Mouse (Mus musculus) CH12.LX (cell line): ENCODE data around the gene Clcn2. TPM values are rescaled to one million over a fixed set of nuclear protein-coding genes. Genes with fewer than 3 reads are reported as not detected.

ENCODE experiments used
- DNase-seq: peaks from one replicate; pipeline ENCODE4 v3.0.0-alpha.2; 2013; ENCODE audit errors: extremely low read depth
- H3K27ac ChIP-seq: 2 replicates; pipeline ENCODE4 v1.5.1; 2012; ENCODE audit warnings: low read depth, mild to moderate bottlenecking, control low read depth, moderate library complexity; ENCODE audit not compliant: insufficient read depth
- H3K27me3 ChIP-seq: replicated peaks from 2 replicates; pipeline ENCODE3; 2012; ENCODE audit warnings: inconsistent platforms
- H3K36me3 ChIP-seq, 2 experiments: replicated peaks in 1 of 2; 2 replicates each; pipeline versions ENCODE3 to v1.6.1; 2012; ENCODE audit warnings: inconsistent platforms in 1 of 2, low read length in 1 of 2, mild to moderate bottlenecking in 1 of 2, mixed read lengths in 1 of 2, moderate library complexity in 1 of 2; ENCODE audit not compliant: control insufficient read depth in 1 of 2, insufficient read depth in 1 of 2
- H3K4me1 ChIP-seq, 2 experiments: 2 replicates each; pipeline ENCODE4 v1.6.1; 2012; ENCODE audit warnings: inconsistent platforms in 1 of 2, moderate library complexity in 1 of 2; ENCODE audit not compliant: insufficient read depth in 2 of 2, control insufficient read depth in 1 of 2
- H3K4me2 ChIP-seq: 2 replicates; pipeline ENCODE4 v1.6.1; 2012; ENCODE audit warnings: low read depth, mild to moderate bottlenecking, control low read depth; ENCODE audit not compliant: poor library complexity, insufficient read depth, severe bottlenecking
- H3K4me3 ChIP-seq, 3 experiments: fragments of 150-350 bp in 1 of 3; sonication (generic) in 1 of 3; replicated peaks in 1 of 3; 2 replicates each; pipeline versions ENCODE3 to v1.5.1; 2011 to 2012; ENCODE audit warnings: low read depth in 2 of 3, low read length in 2 of 3, mild to moderate bottlenecking in 2 of 3, moderate library complexity in 2 of 3, control low read depth in 1 of 3, improper control_type of control experiment in 1 of 3, inconsistent platforms in 1 of 3, mixed read lengths in 1 of 3; ENCODE audit not compliant: poor library complexity in 1 of 3
- H3K79me2 ChIP-seq: replicated peaks from 2 replicates; pipeline ENCODE4 v1.6.1; 2012; ENCODE audit warnings: mild to moderate bottlenecking, moderate library complexity; ENCODE audit not compliant: control insufficient read depth, poor library complexity, insufficient read depth, severe bottlenecking; ENCODE audit errors: extremely low read depth
- H3K9ac ChIP-seq: 2 replicates; pipeline ENCODE4 v1.6.1; 2012; ENCODE audit warnings: low read depth, mild to moderate bottlenecking, control low read depth, moderate library complexity; ENCODE audit not compliant: insufficient read depth
- H3K9me3 ChIP-seq: replicated peaks from 2 replicates; pipeline ENCODE3; 2012; ENCODE audit warnings: low read length, inconsistent platforms, mixed read lengths
- BHLHE40 ChIP-seq: IDR thresholded peaks from 2 replicates; pipeline ENCODE4 v1.6.1; 2011; ENCODE audit warnings: mild to moderate bottlenecking, low read depth, low read length, improper control_type of control experiment
- CHD1 ChIP-seq: IDR thresholded peaks from 2 replicates; pipeline ENCODE4 v1.6.1; 2012; ENCODE audit warnings: low read depth, low read length, improper control_type of control experiment, inconsistent platforms
- CHD2 ChIP-seq: IDR thresholded peaks from 2 replicates; pipeline ENCODE4 v1.6.1; 2011; ENCODE audit warnings: low read length, improper control_type of control experiment
- CTCF ChIP-seq, 2 experiments: IDR thresholded peaks in 1 of 2; conservative IDR thresholded peaks in 1 of 2; 2 replicates each; pipeline ENCODE4 v1.5.1; 2011 to 2012; ENCODE audit warnings: low read depth in 2 of 2, low read length in 2 of 2, improper control_type of control experiment in 1 of 2, inconsistent platforms in 1 of 2, mild to moderate bottlenecking in 1 of 2, moderate library complexity in 1 of 2
- E2F4 ChIP-seq: IDR thresholded peaks from 2 replicates; pipeline ENCODE4 v1.6.1; 2011; ENCODE audit warnings: low read depth, low read length, improper control_type of control experiment; ENCODE audit not compliant: insufficient replicate concordance
- IRF4 ChIP-seq: IDR thresholded peaks from 2 replicates; pipeline ENCODE4 v1.6.1; 2014; ENCODE audit warnings: low read depth, mild to moderate bottlenecking, inconsistent platforms, low read length, improper control_type of control experiment
- JUN ChIP-seq: IDR thresholded peaks from 2 replicates; pipeline ENCODE4 v1.6.1; 2011; ENCODE audit warnings: low read depth, mild to moderate bottlenecking, low read length, improper control_type of control experiment, moderate library complexity; ENCODE audit not compliant: insufficient read depth
- KAT2A ChIP-seq: IDR thresholded peaks from 2 replicates; pipeline ENCODE4 v1.6.1; 2012; ENCODE audit warnings: low read length, improper control_type of control experiment, inconsistent platforms; ENCODE audit not compliant: insufficient replicate concordance
- MEF2A ChIP-seq: IDR thresholded peaks from 2 replicates; pipeline ENCODE4 v1.6.1; 2014; ENCODE audit warnings: low read depth, mild to moderate bottlenecking, inconsistent platforms, low read length, improper control_type of control experiment, borderline replicate concordance
- NELFE ChIP-seq: IDR thresholded peaks from 2 replicates; pipeline ENCODE4 v1.6.1; 2011; ENCODE audit warnings: low read depth, low read length, improper control_type of control experiment
- PAX5 ChIP-seq: IDR thresholded peaks from 2 replicates; pipeline ENCODE4 v1.6.1; 2012; ENCODE audit warnings: low read length, inconsistent platforms, mixed read lengths
- POLR2AphosphoS2 ChIP-seq: IDR thresholded peaks from 2 replicates; pipeline ENCODE4 v1.6.1; 2011; ENCODE audit warnings: low read depth, low read length, improper control_type of control experiment
- RCOR1 ChIP-seq: conservative IDR thresholded peaks from 2 replicates; pipeline ENCODE4 v1.6.1; 2012; ENCODE audit warnings: low read depth, mild to moderate bottlenecking, inconsistent platforms, low read length, improper control_type of control experiment
- TBP ChIP-seq: conservative IDR thresholded peaks from 2 replicates; pipeline ENCODE4 v1.6.1; 2011; ENCODE audit warnings: low read depth, low read length, improper control_type of control experiment
- TCF12 ChIP-seq: IDR thresholded peaks from 2 replicates; pipeline ENCODE4 v1.6.1; 2014; ENCODE audit warnings: low read depth, mild to moderate bottlenecking, inconsistent platforms, low read length, improper control_type of control experiment
- USF1 ChIP-seq: IDR thresholded peaks from 2 replicates; pipeline ENCODE4 v1.6.1; 2014; ENCODE audit warnings: low read depth, mild to moderate bottlenecking, inconsistent platforms, low read length, improper control_type of control experiment
- USF2 ChIP-seq: conservative IDR thresholded peaks from 2 replicates; pipeline ENCODE4 v1.6.1; 2011; ENCODE audit warnings: low read depth, low read length, improper control_type of control experiment
- ZKSCAN1 ChIP-seq: IDR thresholded peaks from 2 replicates; pipeline ENCODE4 v1.6.1; 2012; ENCODE audit warnings: low read depth, inconsistent platforms, low read length, improper control_type of control experiment, borderline replicate concordance
- ZNF384 ChIP-seq: IDR thresholded peaks from 2 replicates; pipeline ENCODE4 v1.6.1; 2012; ENCODE audit warnings: low read depth, low read length, improper control_type of control experiment, inconsistent platforms
- dilution Hi-C: fragments of 300-500 bp; cut with MboI; formaldehyde crosslinking; loops from 2 replicates; pipeline ENCODE4 v1.14.3; 2020; ENCODE audit warnings: low sequenced_read_pairs; ENCODE audit not compliant: extremely low pct_unique_long_range_greater_than_20kb, extremely low pct_ligation_motif_present
- in situ Hi-C: fragments of 300-500 bp; cut with MboI; formaldehyde crosslinking; loops from 3 replicates; pipeline ENCODE4 v1.14.3; 2019; ENCODE audit warnings: low sequenced_read_pairs, low pct_ligation_motif_present, low pct_unique_long_range_greater_than_20kb, mixed read lengths
- polyA plus RNA-seq: library from polyadenylated mRNA; unstranded; fragments of >175 nt; gene quantifications from 2 replicates; pipeline ENCODE4 v1.2.1, GENCODE M21; 2012; ENCODE audit warnings: low read depth; ENCODE audit not compliant: insufficient read length
- total RNA-seq, 2 experiments: library from RNA; depleted of rRNA; stranded (reverse); fragments of 300-350 nt in 1 of 2; fragments of >200 nt in 1 of 2; gene quantifications; 2 replicates each; pipeline ENCODE4 v1.2.3; 2012 to 2014

Gene Clcn2
- total and polyA plus RNA-seq, 3 experiments: 1.2 to 4.5 (median 4.1) TPM

- no peak overlapping the region for H3K9ac ChIP-seq
- in situ Hi-C loops (no loop called here), dilution Hi-C loops (no loop called here)
- H3K4me3 ChIP-seq: no peak overlapping the region
- peaks cover 43% of the 10 kb centered on the region for H3K27me3 ChIP-seq
- H3K79me2 ChIP-seq: no peaks in the 10 kb centered on the region
- no peak for DNase-seq
- H3K4me1 ChIP-seq: peaks cover 0 to 5% of the 10 kb centered on the region in 2 experiments; a peak in 1 of 4 replicates
- H3K9me3 ChIP-seq: peaks cover 8% of the 10 kb centered on the region
- no peak for TF ChIP-seq NELFE
- TF ChIP-seq JUN: no peak
- TF ChIP-seq USF1: no peak
- no peak for TF ChIP-seq KAT2A
- no peak for TF ChIP-seq BHLHE40
- TF ChIP-seq CHD2: no peak
- no peak for TF ChIP-seq IRF4
- TF ChIP-seq POLR2AphosphoS2: no peak
- TF ChIP-seq CTCF (conservative IDR thresholded peaks at IDR 0.05 in 1 of 2, IDR thresholded peaks at IDR 0.05 in 1 of 2; ENCODE audit: low read depth in 2 of 2, low read length in 2 of 2): no peak
- TF ChIP-seq ZNF384: no peak
- TF ChIP-seq PAX5: no peak
- TF ChIP-seq USF2: no peak
- TF ChIP-seq TCF12: no peak
- no peak for TF ChIP-seq TBP
- no peak for TF ChIP-seq E2F4
- TF ChIP-seq CHD1: no peak
- TF ChIP-seq ZKSCAN1: no peak
- H3K36me3 ChIP-seq: no peaks in the 10 kb centered on the region
- no peak overlapping the region for H3K4me2 ChIP-seq
- H3K27ac ChIP-seq: no peak overlapping the region
Measured at GRCm38 (mm10) chr16:20739845-20740244, 22.3 kb upstream of the Clcn2 start.

- no peak for DNase-seq
- dilution Hi-C loops (no loop called here), in situ Hi-C loops (no loop called here)
- H3K79me2 ChIP-seq: no peaks in the 10 kb centered on the region
- peaks cover 16% of the 10 kb centered on the region for H3K9me3 ChIP-seq
- TF ChIP-seq USF1 (no peak), JUN (no peak), USF2 (no peak), PAX5 (no peak), BHLHE40 (no peak), MEF2A (no peak), RCOR1 (no peak)
- H3K4me2 ChIP-seq: no peak overlapping the region
- no peak overlapping the region for H3K4me3 ChIP-seq
- no peaks in the 10 kb centered on the region for H3K36me3 ChIP-seq
- H3K9ac ChIP-seq: no peak overlapping the region
- H3K27ac ChIP-seq: no peak overlapping the region
- peaks cover 0 to 5% of the 10 kb centered on the region in 2 experiments; a peak in 1 of 4 replicates for H3K4me1 ChIP-seq
- H3K27me3 ChIP-seq: peaks cover 58% of the 10 kb centered on the region
Measured at GRCm38 (mm10) chr16:20736823-20737222, 19.3 kb upstream of the Clcn2 start.
